Mouse (Mus musculus): ENCODE data around the gene Ggt6.
"Not testable (repeated sequence)": the region's sequence is repeated elsewhere in the genome, so short reads cannot be mapped to it uniquely, and the experiment has no call there.

Gene Ggt6

DNA sequence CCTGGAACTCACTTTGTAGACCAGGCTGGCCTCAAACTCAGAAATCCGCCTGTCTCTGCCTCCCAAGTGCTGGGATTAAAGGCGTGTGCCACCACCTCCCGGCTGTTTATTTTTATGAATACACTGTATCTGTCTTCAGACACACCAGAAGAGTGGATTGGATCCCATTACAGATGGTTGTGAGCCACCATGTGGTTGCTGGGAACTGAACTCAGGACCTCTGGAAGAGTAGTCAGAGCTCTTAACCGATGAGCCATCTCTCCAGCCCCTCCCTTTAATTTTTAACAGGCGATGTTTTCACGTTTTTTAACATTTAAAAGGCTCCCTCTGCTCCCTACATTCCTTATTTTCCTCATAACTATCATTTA lies 5.3 kb downstream of the Ggt6 start:
- not testable (repeated sequence) for DNase-seq (ENCODE audit: low read depth)

DNA sequence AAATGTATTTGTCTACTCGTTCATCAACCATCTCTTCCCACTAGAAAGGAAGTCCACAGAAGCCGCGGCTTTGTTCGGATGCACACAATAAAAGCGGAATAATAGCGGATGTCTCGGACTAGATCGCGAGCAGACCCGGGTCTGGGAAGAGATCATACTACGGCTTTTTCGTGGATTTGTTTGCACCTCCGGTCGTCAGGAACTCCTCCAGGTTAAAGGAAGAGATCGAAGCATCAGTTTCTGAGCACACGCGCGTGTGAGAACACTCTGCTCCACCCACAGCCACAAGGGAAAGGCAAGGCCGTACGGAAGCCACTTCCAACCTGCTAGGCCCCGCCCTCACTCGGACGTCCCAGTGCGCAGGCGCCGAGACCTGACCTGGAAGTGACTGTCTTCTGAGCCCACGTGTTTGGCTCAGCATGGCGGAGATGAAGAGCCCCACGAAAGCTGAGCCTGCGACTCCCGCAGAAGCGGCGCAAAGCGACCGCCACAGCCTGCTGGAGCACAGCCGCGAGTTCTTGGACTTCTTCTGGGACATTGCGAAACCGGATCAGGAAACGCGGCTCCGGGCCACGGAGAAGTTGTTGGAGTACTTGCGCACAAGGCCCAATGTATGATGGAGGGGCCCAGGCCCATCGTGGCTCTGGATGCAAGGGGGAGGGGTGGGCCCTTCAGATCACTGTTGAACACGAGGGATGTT lies 5.8 kb downstream of the Ggt6 start, which contains the start of gene Mybbp1a:
TSS of gene Mybbp1a (plus strand) at position 391 of the 700 bp plus-strand sequence.
- DNase-seq (ENCODE audit: low read depth) = peak; percentile 98

- DNase-seq (ENCODE audit: low read depth) = peak; percentile 76
Observed at GRCm38 (mm10) chr11:72446311-72447105, 11.2 kb downstream of the Ggt6 start.

DNA sequence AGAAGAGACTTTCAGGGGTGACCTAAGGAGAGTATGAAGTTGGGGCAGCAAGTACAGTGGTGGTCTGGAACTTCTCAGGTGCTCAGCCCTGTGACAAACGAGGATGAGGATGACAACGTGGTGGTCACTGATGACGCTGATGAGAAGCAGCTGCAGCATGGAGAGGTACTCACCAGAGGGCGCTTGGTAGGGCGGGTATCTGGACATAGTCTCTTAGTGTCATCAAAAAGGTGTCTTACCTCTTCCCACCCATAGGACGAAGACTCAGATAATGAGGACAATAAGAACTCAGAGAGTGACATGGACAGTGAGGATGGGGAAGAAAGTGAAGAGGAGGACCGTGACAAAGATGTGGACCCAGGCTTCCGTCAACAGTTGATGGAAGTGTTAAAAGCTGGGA lies 12.1 kb downstream of the Ggt6 start:
- no peak for DNase-seq (ENCODE audit: low read depth)

DNA sequence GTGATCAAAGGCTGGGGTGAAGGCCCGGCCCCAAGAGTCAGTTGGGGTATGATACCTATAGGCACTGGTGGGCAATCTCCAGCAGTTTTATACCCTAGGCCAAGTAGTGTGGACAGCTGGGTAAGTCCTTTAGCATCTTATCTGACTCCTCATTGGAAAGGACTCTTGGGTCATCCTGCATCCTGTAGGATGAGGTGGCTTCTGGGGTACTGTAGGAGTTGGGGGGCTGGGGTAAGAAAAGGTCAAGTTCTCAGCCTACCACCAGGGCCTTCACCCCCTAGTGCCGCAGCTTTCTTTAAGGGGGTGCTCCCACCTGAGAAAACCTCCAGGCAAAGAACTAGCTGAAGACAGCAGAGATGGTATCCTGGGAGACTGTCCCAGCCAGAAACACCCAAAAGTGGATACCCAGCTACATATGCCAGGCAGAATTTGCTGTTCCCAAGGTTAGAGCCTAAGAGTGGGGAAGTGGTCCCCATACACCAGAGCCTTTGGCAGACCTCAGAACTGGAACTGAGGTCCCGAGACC lies 16.9 kb downstream of the Ggt6 start:
- DNase-seq (ENCODE audit: low read depth) = no peak

- no peak for DNase-seq (ENCODE audit: low read depth)
Observed at GRCm38 (mm10) chr11:72453105-72453953, 18.0 kb downstream of the Ggt6 start.

GRCm38 (mm10) chr11:72455694-72456093 lies 20.4 kb downstream of the Ggt6 start:
- no peak for DNase-seq (ENCODE audit: low read depth)

- DNase-seq (ENCODE audit: low read depth) = no peak
Observed at GRCm38 (mm10) chr11:72457995-72458496, 22.7 kb downstream of the Ggt6 start.

- no peak for DNase-seq (ENCODE audit: low read depth)
Observed at GRCm38 (mm10) chr11:72458502-72458901, 23.2 kb downstream of the Ggt6 start.

DNA sequence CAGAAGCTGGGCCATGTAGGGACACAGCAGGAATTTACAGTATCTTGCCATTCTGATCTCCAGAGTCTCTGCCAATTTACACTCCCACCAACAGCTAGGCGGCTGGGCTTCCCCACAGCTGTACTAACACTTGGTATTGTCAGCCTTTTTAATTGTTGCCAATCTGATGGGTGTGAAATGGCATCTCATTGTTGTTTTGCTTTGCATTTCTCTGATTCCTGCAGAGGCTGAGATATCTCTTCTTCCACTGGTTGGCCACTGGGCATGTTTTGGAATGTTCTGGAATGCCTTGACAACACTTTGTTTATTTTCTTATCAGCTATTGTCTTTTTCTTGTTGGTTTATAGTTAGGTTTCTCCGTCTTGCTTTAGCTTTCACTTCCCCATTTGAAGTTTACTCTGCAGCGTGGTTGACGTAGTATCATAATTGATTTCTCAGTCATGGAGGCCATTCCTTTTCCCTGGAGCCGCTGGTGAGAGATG lies 26.2 kb downstream of the Ggt6 start:
- no peak for DNase-seq (ENCODE audit: low read depth)

- DNase-seq (ENCODE audit: low read depth) = no peak
Observed at GRCm38 (mm10) chr11:72464821-72465220, 29.5 kb downstream of the Ggt6 start.

DNA sequence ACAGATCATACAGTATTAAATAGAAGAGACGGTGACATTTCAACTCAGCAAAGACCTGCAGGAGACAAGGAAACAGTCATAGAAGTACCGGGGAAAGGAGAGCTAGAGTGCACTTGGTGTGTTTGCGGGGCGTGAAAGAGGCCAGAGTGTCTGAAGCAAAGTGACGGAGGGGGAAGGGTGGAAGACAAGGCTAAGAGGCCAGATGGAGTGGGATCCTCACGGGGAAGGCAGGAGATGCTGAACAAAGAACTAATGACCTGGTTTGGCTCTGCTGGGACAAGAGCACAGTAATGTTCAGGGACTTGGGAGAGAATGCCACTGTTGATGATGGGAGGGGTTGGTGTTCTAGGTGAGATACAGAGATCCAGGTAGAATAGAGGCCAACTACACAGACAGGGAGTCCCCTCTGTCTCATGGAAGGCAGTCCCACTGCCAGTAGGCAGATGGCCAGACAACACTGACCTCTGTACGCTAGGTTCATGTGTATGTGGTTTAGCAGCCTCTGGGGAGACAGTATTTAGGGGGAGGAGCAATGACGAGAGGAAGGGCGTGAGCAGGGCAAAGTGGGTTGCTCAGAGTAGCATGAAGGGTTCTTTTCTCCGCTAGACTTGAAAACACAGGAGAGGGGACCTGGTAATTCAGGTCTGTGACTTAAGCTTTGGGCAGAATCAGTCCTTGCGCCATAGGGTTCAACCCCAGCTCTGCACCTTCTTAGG lies 30.8 kb downstream of the Ggt6 start:
- DNase-seq (ENCODE audit: low read depth) = no peak

GRCm38 (mm10) chr11:72466694-72467507 lies 31.6 kb downstream of the Ggt6 start:
- no peak for DNase-seq (ENCODE audit: low read depth)

- DNase-seq (ENCODE audit: low read depth) = no peak
Observed at GRCm38 (mm10) chr11:72468525-72468924, 33.2 kb downstream of the Ggt6 start.

GRCm38 (mm10) chr11:72469217-72469616 lies 33.9 kb downstream of the Ggt6 start:
- no peak for DNase-seq (ENCODE audit: low read depth)

- no peak for DNase-seq (ENCODE audit: low read depth)
Observed at GRCm38 (mm10) chr11:72470004-72470403, 34.7 kb downstream of the Ggt6 start.

DNA sequence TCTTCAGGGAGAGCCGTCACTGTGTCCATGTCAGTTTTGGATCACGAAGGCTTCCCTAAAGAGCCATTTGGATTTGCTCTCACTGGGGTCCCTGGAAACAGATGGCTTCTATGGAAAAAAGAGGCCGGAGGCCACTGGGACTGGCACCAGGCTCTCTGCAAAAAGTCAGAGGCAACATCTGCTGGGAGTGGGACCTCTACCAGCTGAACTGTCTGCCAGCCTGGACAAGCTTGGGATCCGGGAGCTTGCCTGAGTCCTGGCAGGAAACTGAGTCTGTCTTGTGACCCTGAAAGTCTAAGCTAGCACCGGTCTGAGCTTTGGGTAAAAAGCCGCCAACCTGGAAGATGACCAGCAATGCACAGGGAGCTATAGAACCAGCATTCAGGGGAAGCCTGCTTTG lies 36.1 kb downstream of the Ggt6 start:
- DNase-seq (ENCODE audit: low read depth) = no peak

DNA sequence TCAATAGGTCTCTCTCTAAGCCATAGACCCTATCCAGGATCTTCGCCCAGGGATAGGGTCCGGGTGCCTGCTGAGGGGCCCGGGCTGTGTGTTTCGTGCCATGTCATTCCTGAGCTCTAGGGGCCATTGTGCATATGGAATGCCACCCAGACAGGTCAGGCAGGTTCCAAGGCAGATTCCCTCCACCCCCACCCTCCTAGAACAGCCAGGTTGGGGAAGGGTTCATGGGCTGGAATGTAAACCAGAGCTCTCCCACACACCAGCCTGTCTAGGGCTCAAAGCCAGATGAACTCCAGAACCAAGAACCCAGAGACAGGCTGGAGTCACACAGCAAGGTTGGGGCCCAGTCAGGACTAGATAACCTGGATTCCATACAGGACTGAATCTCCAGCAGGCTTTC lies 38.2 kb downstream of the Ggt6 start:
- DNase-seq (ENCODE audit: low read depth) = no peak

DNA sequence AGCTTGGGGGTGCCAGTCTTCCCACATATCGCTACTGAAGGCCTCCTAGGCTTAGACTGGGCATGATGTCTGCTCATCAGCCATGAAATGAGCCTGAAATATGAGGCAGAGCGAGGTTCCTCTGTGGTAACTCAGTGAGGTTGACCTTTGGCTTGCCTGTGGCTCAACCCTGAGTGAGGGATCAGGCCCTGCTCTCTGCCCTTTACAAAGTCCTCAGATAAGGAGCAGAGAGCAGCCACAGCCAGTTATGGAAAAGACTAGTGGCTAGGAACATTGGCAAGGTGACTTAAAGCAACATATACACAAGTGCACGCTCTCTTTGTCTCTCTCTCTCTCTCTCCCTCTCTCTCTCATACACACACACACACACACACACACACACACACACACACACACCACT lies 39.6 kb downstream of the Ggt6 start:
- no peak for DNase-seq (ENCODE audit: low read depth)

- no peak for DNase-seq (ENCODE audit: low read depth)
Observed at GRCm38 (mm10) chr11:72475408-72475807, 40.1 kb downstream of the Ggt6 start.

Data from naive thymus-derived CD4-positive, alpha-beta T cell, adult 2 months (primary cell).